ENCODE assay signal across 14 mouse cellular contexts in the genomic region with DNA sequence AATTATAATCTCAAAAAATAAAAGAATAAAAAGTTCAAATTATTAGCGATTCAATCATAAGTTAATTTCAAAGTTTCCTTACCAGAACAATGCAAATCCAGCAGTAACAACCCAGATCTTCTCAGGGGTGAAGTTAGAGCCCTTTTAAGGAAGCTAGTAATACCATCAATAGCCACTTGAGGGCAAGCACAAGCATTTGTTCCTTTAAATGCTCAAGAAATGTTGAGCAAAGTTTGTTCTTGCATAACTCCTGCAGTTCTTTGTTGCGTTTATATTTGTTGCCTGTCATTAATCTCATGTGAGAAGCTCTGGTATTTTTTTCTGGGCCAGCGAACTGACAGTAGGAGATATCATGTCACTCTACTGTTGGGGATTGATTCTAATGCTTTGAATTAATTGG. TPM values are rescaled to one million over a fixed set of nuclear protein-coding genes. Genes with fewer than 3 reads are reported as not detected.
DNase-seq lines count a peak whose midpoint lies in the region; ATAC-seq and TF ChIP-seq lines count a peak whose summit lies in the region.
"Had no signal": no experiment of that assay in that cellular context is flagged by ENCODE, and none has a peak within 500 bp of the region (broad histone marks: within the 10 kb centered on the region; RNA-seq: fewer than 3 reads in every experiment).

No protein-coding gene starts in this region.

- WGBS in hindbrain, postnatal 0 days: 37% methylated on average over 3 of the region's 3 CpGs
- 37% methylated on average over 3 of the region's 3 CpGs for WGBS in hindbrain, embryonic 12.5 days

- no peak overlapping the region for H3K9ac ChIP-seq in hindbrain, postnatal 0 days (replicated peaks; ENCODE audit: low read length)
- H3K9ac ChIP-seq in hindbrain, embryonic 12.5 days: no peak overlapping the region
- H3K9ac ChIP-seq: liver, embryonic 15.5 days had no signal

- DNase-seq in hindbrain, postnatal 0 days (ENCODE audit: low spot score): peak; percentile 60
- DNase-seq in 3T3-L1 (ENCODE audit: low read depth, low spot score) (peak; percentile 68), MN1 (ENCODE audit: low spot score) (peak; percentile 13)
- DNase-seq in urinary bladder, adult 18-20 months (ENCODE audit: low spot score in 2 of 2): no peak
- no peak for DNase-seq in adrenal gland, adult 8-10 months
- no peak for DNase-seq in testis, postnatal 14 days (ENCODE audit: low spot score)
- DNase-seq: right cerebral cortex, postnatal 14 days; thymus, postnatal 14 days had no signal

- no peak overlapping the region for H3K4me3 ChIP-seq in hindbrain, postnatal 0 days (ENCODE audit: low read length)
- H3K4me3 ChIP-seq in hindbrain, embryonic 12.5 days: no peak overlapping the region
- H3K4me3 ChIP-seq: liver, embryonic 15.5 days had no signal

- no peaks in the 10 kb centered on the region for H3K4me1 ChIP-seq in hindbrain, postnatal 0 days (ENCODE audit: insufficient read depth, low read length)
- no peaks in the 10 kb centered on the region for H3K4me1 ChIP-seq in hindbrain, embryonic 12.5 days
- H3K4me1 ChIP-seq: liver, embryonic 15.5 days had no signal

- no peaks in the 10 kb centered on the region for H3K36me3 ChIP-seq in hindbrain, postnatal 0 days (ENCODE audit: insufficient read depth, low read length)
- H3K36me3 ChIP-seq in hindbrain, embryonic 12.5 days: no peaks in the 10 kb centered on the region
- H3K36me3 ChIP-seq: G1E; liver, embryonic 15.5 days had no signal

- H3K9me3 ChIP-seq in hindbrain, postnatal 0 days (ENCODE audit: low read length): no peaks in the 10 kb centered on the region
- H3K9me3 ChIP-seq in hindbrain, embryonic 12.5 days (replicated peaks): no peaks in the 10 kb centered on the region
- H3K9me3 ChIP-seq: G1E; liver, embryonic 15.5 days had no signal

- no peaks in the 10 kb centered on the region for H3K27me3 ChIP-seq in hindbrain, postnatal 0 days (ENCODE audit: insufficient read depth, low read length)
- no peaks in the 10 kb centered on the region for H3K27me3 ChIP-seq in hindbrain, embryonic 12.5 days
- H3K27me3 ChIP-seq: liver, embryonic 15.5 days had no signal

- no peak overlapping the region for H3K4me2 ChIP-seq in hindbrain, postnatal 0 days (ENCODE audit: low read depth, low read length)
- no peak overlapping the region for H3K4me2 ChIP-seq in hindbrain, embryonic 12.5 days (replicated peaks)
- H3K4me2 ChIP-seq: liver, embryonic 15.5 days had no signal

- TF ChIP-seq CTCF in hindbrain, postnatal 0 days (IDR thresholded peaks at IDR 0.05; ENCODE audit: low read depth): peak; percentile 66

- ATAC-seq in hindbrain, postnatal 0 days: no peak
- no peak for ATAC-seq in hindbrain, embryonic 12.5 days (ENCODE audit: low FRiP score)
- ATAC-seq in granulocyte monocyte progenitor cell, adult 5-6 weeks (replicated peaks; ENCODE audit: poor library complexity, severe bottlenecking): peak; percentile 99

- H3K27ac ChIP-seq in hindbrain, postnatal 0 days: no peak overlapping the region
- H3K27ac ChIP-seq in hindbrain, embryonic 12.5 days: no peak overlapping the region
- H3K27ac ChIP-seq: liver, embryonic 15.5 days had no signal

RNA-seq across cellular contexts. Expression of a gene that starts 7.1 kb away (rescaled TPM):
- 1.7 and 8.1 TPM in 2 replicates for total RNA-seq in hindbrain, postnatal 0 days (2014; rRNA removed)
- 0.73 and 0.75 TPM in 2 replicates for polyA plus RNA-seq in hindbrain, postnatal 0 days (2015; fragmentation: Nextera tagmentation; extraction: Ambion mirVana)
- polyA plus RNA-seq in hindbrain, embryonic 12.5 days (2016; fragmentation: Nextera tagmentation; extraction: Ambion mirVana): 1.0 and 1.2 TPM in 2 replicates
- total RNA-seq in granulocyte monocyte progenitor cell, adult 5-6 weeks (2014; fragmentation: Nextera tagmentation): 6.6 and 13.3 TPM in 2 replicates
- 6.2 and 15.6 TPM in 2 replicates for total RNA-seq in granulocyte monocyte progenitor cell, adult 5-6 weeks (2017)
- total RNA-seq in adrenal gland, adult 8-10 months (2022): 1 to 10 TPM; 1.7 to 4.4 (median 1.9) TPM

RNA-seq across cellular contexts. Expression of a gene that starts 20.8 kb away (rescaled TPM):
- total RNA-seq in hindbrain, postnatal 0 days (2014; rRNA removed): not detected in 2 replicates
- not detected in 2 replicates for polyA plus RNA-seq in hindbrain, postnatal 0 days (2015; fragmentation: Nextera tagmentation; extraction: Ambion mirVana)
- polyA plus RNA-seq in hindbrain, embryonic 12.5 days (2016; fragmentation: Nextera tagmentation; extraction: Ambion mirVana): not detected in 2 replicates
- total RNA-seq in granulocyte monocyte progenitor cell, adult 5-6 weeks (2014; fragmentation: Nextera tagmentation): not detected in 2 replicates
- not detected in 2 replicates for total RNA-seq in granulocyte monocyte progenitor cell, adult 5-6 weeks (2017)
- total RNA-seq in adrenal gland, adult 8-10 months (2022): not detected
- total RNA-seq: heart, postnatal 10 days had no signal
- polyA plus RNA-seq: G1E; large intestine, adult 2 months; liver, embryonic 15.5 days had no signal

RNA-seq across cellular contexts. Expression of a gene that starts 38.2 kb away (rescaled TPM):
- 0.29 TPM in 1 of 2 replicates, not detected in the other for total RNA-seq in hindbrain, postnatal 0 days (2014; rRNA removed)
- 0.06 TPM in 1 of 2 replicates, not detected in the other for polyA plus RNA-seq in hindbrain, postnatal 0 days (2015; fragmentation: Nextera tagmentation; extraction: Ambion mirVana)
- 0.08 TPM in 1 of 2 replicates, not detected in the other for polyA plus RNA-seq in hindbrain, embryonic 12.5 days (2016; fragmentation: Nextera tagmentation; extraction: Ambion mirVana)
- not detected in 2 replicates for total RNA-seq in granulocyte monocyte progenitor cell, adult 5-6 weeks (2014; fragmentation: Nextera tagmentation)
- not detected in 2 replicates for total RNA-seq in granulocyte monocyte progenitor cell, adult 5-6 weeks (2017)
- total RNA-seq in adrenal gland, adult 8-10 months (2022): under 1 TPM; 0.10 to 0.12 (median 0.11) TPM
- total RNA-seq: heart, postnatal 10 days had no signal
- polyA plus RNA-seq: G1E; large intestine, adult 2 months; liver, embryonic 15.5 days had no signal

Comparison
In these comparisons a context has a peak if more than half of its experiments do, and no peak if none do; other contexts are left out.
1. DNase-seq: peak in hindbrain, postnatal 0 days (single experiment), 3T3-L1 (single experiment) and MN1 (single experiment); none in urinary bladder, adult 18-20 months (0 of 2), adrenal gland, adult 8-10 months (single experiment) and testis, postnatal 14 days (single experiment).